Mouse (Mus musculus): ENCODE measurements around the gene Plxdc1. TPM values are rescaled to one million over a fixed set of nuclear protein-coding genes. Genes with fewer than 3 reads are reported as not detected.
A peak's percentile ranks its signal among the peaks of the same experiment; 100 is the strongest.

Gene Plxdc1
- polyA plus RNA-seq, 1 experiment from 2014 or later = not detected

- Histone ChIP-seq H3K4me2 (peak within 1 kb of the TSS; percentile 91), H3K4me3 (ENCODE audit: low read depth, low read length) (peak within 1 kb of the TSS; percentile 100), H3K27ac (ENCODE audit: low read depth, low read length) (peak within 1 kb of the TSS; percentile 85), H3K36me3 (ENCODE audit: control insufficient read depth, insufficient read depth, low read length) (peaks cover 21% of the 10 kb centered on the region), H3K9ac (ENCODE audit: low read depth, low read length) (peak within 1 kb of the TSS; percentile 100), H3K4me1 (ENCODE audit: control insufficient read depth, insufficient read depth, low read length) (peaks cover 10% of the 10 kb centered on the region), H3K9me3 (replicated peaks; ENCODE audit: control insufficient read depth, low read length) (no peaks in the 10 kb centered on the region), H3K27me3 (ENCODE audit: control insufficient read depth, insufficient read depth, low read length) (no peaks in the 10 kb centered on the region)
- WGBS (ENCODE audit: insufficient replicate concordance) = under 1% methylated on average over 69 of the region's 69 CpGs
- ATAC-seq (replicated peaks; ENCODE audit: insufficient number of reproducible peaks, low FRiP score, low TSS enrichment) = peak; percentile 70; the same call in 1 of the 2 replicates
These were observed 40.5 kb upstream of the Plxdc1 start, which contains the start of gene Rpl19 for GRCm38 (mm10) chr11:98026570-98027296. TSS of gene Rpl19 (plus strand) at chr11:98026710.

- WGBS (ENCODE audit: insufficient replicate concordance) = 7% methylated on average over 15 of the region's 15 CpGs
- Histone ChIP-seq H3K36me3 (ENCODE audit: control insufficient read depth, insufficient read depth, low read length) (peaks cover 21% of the 10 kb centered on the region), H3K27me3 (ENCODE audit: control insufficient read depth, insufficient read depth, low read length) (no peaks in the 10 kb centered on the region), H3K9me3 (replicated peaks; ENCODE audit: control insufficient read depth, low read length) (no peaks in the 10 kb centered on the region), H3K27ac (ENCODE audit: low read depth, low read length) (peak overlapping the region; percentile 85), H3K9ac (ENCODE audit: low read depth, low read length) (peak overlapping the region; percentile 100), H3K4me3 (ENCODE audit: low read depth, low read length) (peak overlapping the region; percentile 100), H3K4me2 (peak overlapping the region; percentile 91), H3K4me1 (ENCODE audit: control insufficient read depth, insufficient read depth, low read length) (peaks cover 10% of the 10 kb centered on the region)
- ATAC-seq (replicated peaks; ENCODE audit: insufficient number of reproducible peaks, low FRiP score, low TSS enrichment) = no peak
These were observed 40.0 kb upstream of the Plxdc1 start for GRCm38 (mm10) chr11:98026248-98026569.

- Histone ChIP-seq H3K4me3 (ENCODE audit: low read depth, low read length) (no peak overlapping the region), H3K9me3 (replicated peaks; ENCODE audit: control insufficient read depth, low read length) (no peaks in the 10 kb centered on the region), H3K36me3 (ENCODE audit: control insufficient read depth, insufficient read depth, low read length) (peaks cover 12% of the 10 kb centered on the region), H3K27ac (ENCODE audit: low read depth, low read length) (no peak overlapping the region), H3K4me1 (ENCODE audit: control insufficient read depth, insufficient read depth, low read length) (peaks cover 13% of the 10 kb centered on the region), H3K4me2 (no peak overlapping the region), H3K9ac (ENCODE audit: low read depth, low read length) (no peak overlapping the region), H3K27me3 (ENCODE audit: control insufficient read depth, insufficient read depth, low read length) (no peaks in the 10 kb centered on the region)
- no peak for ATAC-seq (replicated peaks; ENCODE audit: insufficient number of reproducible peaks, low FRiP score, low TSS enrichment)
- 86% methylated on average over 3 of the region's 3 CpGs for WGBS (ENCODE audit: insufficient replicate concordance)
These were observed 38.3 kb upstream of the Plxdc1 start for GRCm38 (mm10) chr11:98024516-98024915.

- Histone ChIP-seq H3K9ac (ENCODE audit: low read depth, low read length) (peak within 1 kb of the TSS; percentile 87), H3K4me3 (ENCODE audit: low read depth, low read length) (peak within 1 kb of the TSS; percentile 74), H3K27me3 (ENCODE audit: control insufficient read depth, insufficient read depth, low read length) (no peaks in the 10 kb centered on the region), H3K4me2 (peak within 1 kb of the TSS; percentile 99), H3K27ac (ENCODE audit: low read depth, low read length) (peak within 1 kb of the TSS; percentile 79), H3K4me1 (ENCODE audit: control insufficient read depth, insufficient read depth, low read length) (peaks cover 15% of the 10 kb centered on the region), H3K9me3 (replicated peaks; ENCODE audit: control insufficient read depth, low read length) (no peaks in the 10 kb centered on the region), H3K36me3 (ENCODE audit: control insufficient read depth, insufficient read depth, low read length) (no peaks in the 10 kb centered on the region)
- under 1% methylated on average over 52 of the region's 52 CpGs for WGBS (ENCODE audit: insufficient replicate concordance)
- ATAC-seq (replicated peaks; ENCODE audit: insufficient number of reproducible peaks, low FRiP score, low TSS enrichment) = peak; percentile 32; the same call in 1 of the 2 replicates
These were observed 36.5 kb upstream of the Plxdc1 start, which contains the start of gene Cacnb1 for GRCm38 (mm10) chr11:98022555-98023371. TSS of gene Cacnb1 (minus strand) at chr11:98023034.

- H3K4me3 ChIP-seq (ENCODE audit: low read depth, low read length) = peak overlapping the region; percentile 74
- peak overlapping the region; percentile 87 for H3K9ac ChIP-seq (ENCODE audit: low read depth, low read length)
- ATAC-seq (replicated peaks; ENCODE audit: insufficient number of reproducible peaks, low FRiP score, low TSS enrichment) = no peak
- H3K9me3 ChIP-seq (replicated peaks; ENCODE audit: control insufficient read depth, low read length) = no peaks in the 10 kb centered on the region
- no peaks in the 10 kb centered on the region for H3K27me3 ChIP-seq (ENCODE audit: control insufficient read depth, insufficient read depth, low read length)
- peak overlapping the region; percentile 79 for H3K27ac ChIP-seq (ENCODE audit: low read depth, low read length)
- H3K4me2 ChIP-seq = peak overlapping the region; percentile 99
- 0% methylated on average over 22 of the region's 23 CpGs for WGBS (ENCODE audit: insufficient replicate concordance)
- H3K4me1 ChIP-seq (ENCODE audit: control insufficient read depth, insufficient read depth, low read length) = peaks cover 14% of the 10 kb centered on the region
- H3K36me3 ChIP-seq (ENCODE audit: control insufficient read depth, insufficient read depth, low read length) = no peaks in the 10 kb centered on the region
These were observed 36.0 kb upstream of the Plxdc1 start for GRCm38 (mm10) chr11:98022253-98022554.

GRCm38 (mm10) chr11:98021565-98022252, 35.5 kb upstream of the Plxdc1 start:
- ATAC-seq (replicated peaks; ENCODE audit: insufficient number of reproducible peaks, low FRiP score, low TSS enrichment) = no peak
- WGBS (ENCODE audit: insufficient replicate concordance) = 3% methylated on average over 34 of the region's 34 CpGs
- Histone ChIP-seq H3K27me3 (ENCODE audit: control insufficient read depth, insufficient read depth, low read length) (no peaks in the 10 kb centered on the region), H3K4me2 (peak overlapping the region; percentile 99), H3K9me3 (replicated peaks; ENCODE audit: control insufficient read depth, low read length) (no peaks in the 10 kb centered on the region), H3K9ac (ENCODE audit: low read depth, low read length) (peak overlapping the region; percentile 87), H3K27ac (ENCODE audit: low read depth, low read length) (no peak overlapping the region), H3K36me3 (ENCODE audit: control insufficient read depth, insufficient read depth, low read length) (no peaks in the 10 kb centered on the region), H3K4me3 (ENCODE audit: low read depth, low read length) (peak overlapping the region; percentile 74), H3K4me1 (ENCODE audit: control insufficient read depth, insufficient read depth, low read length) (peaks cover 14% of the 10 kb centered on the region)

- no peak overlapping the region for H3K9ac ChIP-seq (ENCODE audit: low read depth, low read length)
These were observed 34.9 kb upstream of the Plxdc1 start for GRCm38 (mm10) chr11:98021118-98021517.

GRCm38 (mm10) chr11:98020710-98021109, 34.5 kb upstream of the Plxdc1 start:
- no peaks in the 10 kb centered on the region for H3K36me3 ChIP-seq (ENCODE audit: control insufficient read depth, insufficient read depth, low read length)
- H3K9me3 ChIP-seq (replicated peaks; ENCODE audit: control insufficient read depth, low read length) = no peaks in the 10 kb centered on the region
- no peak overlapping the region for H3K9ac ChIP-seq (ENCODE audit: low read depth, low read length)
- ATAC-seq (replicated peaks; ENCODE audit: insufficient number of reproducible peaks, low FRiP score, low TSS enrichment) = no peak
- no peak overlapping the region for H3K4me3 ChIP-seq (ENCODE audit: low read depth, low read length)
- WGBS (ENCODE audit: insufficient replicate concordance) = 68% methylated on average over 1 of the region's 1 CpGs
- H3K27ac ChIP-seq (ENCODE audit: low read depth, low read length) = no peak overlapping the region
- no peak overlapping the region; the same call in 1 of the 2 replicates for H3K4me2 ChIP-seq
- peaks cover 14% of the 10 kb centered on the region for H3K4me1 ChIP-seq (ENCODE audit: control insufficient read depth, insufficient read depth, low read length)
- H3K27me3 ChIP-seq (ENCODE audit: control insufficient read depth, insufficient read depth, low read length) = no peaks in the 10 kb centered on the region

More at GRCm38 (mm10) chr11:98021118-98021517, 34.9 kb upstream of the Plxdc1 start:
- Histone ChIP-seq H3K9me3 (replicated peaks; ENCODE audit: control insufficient read depth, low read length) (no peaks in the 10 kb centered on the region), H3K4me1 (ENCODE audit: control insufficient read depth, insufficient read depth, low read length) (peaks cover 14% of the 10 kb centered on the region), H3K27me3 (ENCODE audit: control insufficient read depth, insufficient read depth, low read length) (no peaks in the 10 kb centered on the region), H3K36me3 (ENCODE audit: control insufficient read depth, insufficient read depth, low read length) (no peaks in the 10 kb centered on the region), H3K4me2 (peak overlapping the region; percentile 99), H3K27ac (ENCODE audit: low read depth, low read length) (no peak overlapping the region), H3K4me3 (ENCODE audit: low read depth, low read length) (no peak overlapping the region; the same call in 1 of the 2 replicates)
- WGBS (ENCODE audit: insufficient replicate concordance) = 57% methylated on average over 2 of the region's 2 CpGs
- no peak for ATAC-seq (replicated peaks; ENCODE audit: insufficient number of reproducible peaks, low FRiP score, low TSS enrichment)

Data from heart, embryonic 11.5 days (tissue).